Mouse (Mus musculus) left cerebral cortex, adult 9 months (tissue): ENCODE results near the gene Mastl.
A peak's percentile ranks its signal among the peaks of the same experiment; 100 is the strongest.

Source experiments
- DNase-seq, 2 experiments: peaks; one replicate each; pipeline ENCODE4 v3.0.0; 2022; ENCODE audit warnings: low spot score in 2 of 2

Mastl gene

DNA sequence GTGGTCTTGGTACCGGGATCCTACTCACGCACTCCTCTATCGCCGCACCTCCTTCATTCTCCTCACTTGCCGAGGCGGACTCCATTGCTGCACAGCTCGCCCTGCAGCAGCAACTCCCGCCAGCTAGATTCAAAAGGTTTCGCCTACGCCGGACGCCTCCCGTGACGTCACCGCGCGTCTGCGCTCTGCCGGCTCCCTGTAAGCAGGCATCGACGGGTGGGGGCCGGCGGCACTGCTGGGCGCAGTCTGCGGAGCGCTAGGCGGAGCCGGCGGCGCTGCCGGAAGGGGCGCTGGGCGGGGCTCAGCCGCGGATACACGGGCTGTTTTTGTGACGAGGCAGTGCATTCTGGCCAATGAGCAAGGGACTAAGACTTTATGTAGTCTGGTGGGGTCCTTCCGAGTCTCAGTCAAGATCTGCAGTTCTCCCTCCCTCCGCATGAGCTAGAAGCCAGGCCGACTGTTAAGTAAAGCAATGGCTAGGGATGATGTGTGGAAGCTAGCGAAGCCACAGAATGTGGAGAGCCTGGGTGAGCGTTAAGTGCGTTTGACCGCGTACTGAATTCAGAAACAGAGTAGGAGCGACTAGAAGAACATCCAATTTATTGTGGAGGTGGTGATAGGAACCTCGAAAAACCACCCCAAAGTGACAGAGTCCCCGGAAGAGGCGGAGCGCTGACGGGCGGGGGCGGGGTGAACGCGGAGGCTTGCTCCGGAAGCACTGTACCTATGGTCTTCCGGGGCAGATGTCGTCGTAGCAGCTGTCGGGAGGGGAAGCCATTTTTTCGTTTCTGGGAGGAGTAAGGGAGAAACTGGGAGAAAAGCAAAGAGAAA is at the start of gene Mastl, which contains the start of gene Yme1l1:
TSS of gene Mastl (minus strand) at position 248 of the 831 bp plus-strand sequence.
TSS of gene Yme1l1 (plus strand) at position 593 of the 831 bp plus-strand sequence.
- peak; percentile 96 to 98 for DNase-seq

DNA sequence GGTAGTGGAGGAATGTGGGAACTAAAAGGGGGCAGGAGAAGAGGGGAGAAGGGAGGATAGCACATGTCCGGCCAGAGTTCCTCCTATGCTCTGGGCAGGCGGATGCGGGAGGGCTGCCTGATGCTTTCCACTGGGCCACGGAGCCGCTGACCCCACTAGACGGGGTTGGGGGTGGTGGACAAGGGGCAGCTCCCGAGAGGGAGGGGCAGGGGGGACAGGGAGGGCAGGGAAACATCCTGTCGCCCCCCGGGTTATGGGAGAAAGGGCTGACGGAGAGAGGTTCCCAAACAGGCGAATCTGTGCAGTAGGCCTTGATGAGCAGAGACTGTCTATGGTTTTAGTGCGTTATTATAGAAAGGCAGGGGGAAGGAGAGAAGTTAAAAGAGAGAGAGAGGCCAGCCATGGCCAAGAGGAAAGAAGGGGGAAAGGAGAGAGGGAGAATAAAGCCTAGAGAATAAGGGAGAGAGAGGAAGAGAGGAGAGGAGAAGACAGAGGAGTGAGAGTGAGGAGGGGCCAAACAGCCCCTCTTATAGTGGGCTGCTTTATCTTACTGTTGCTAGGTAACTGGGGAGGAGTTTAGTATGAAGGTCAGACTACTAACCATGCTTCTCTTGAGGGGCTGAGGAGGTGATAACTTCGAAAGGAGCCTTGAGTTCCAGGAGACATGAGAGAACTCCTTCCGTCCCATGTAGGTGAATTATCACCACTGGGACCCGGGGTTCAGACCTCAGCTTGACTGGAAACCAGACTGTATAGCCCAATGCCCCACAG is 47.3 kb upstream of the Mastl start:
- DNase-seq, result no peak

DNA sequence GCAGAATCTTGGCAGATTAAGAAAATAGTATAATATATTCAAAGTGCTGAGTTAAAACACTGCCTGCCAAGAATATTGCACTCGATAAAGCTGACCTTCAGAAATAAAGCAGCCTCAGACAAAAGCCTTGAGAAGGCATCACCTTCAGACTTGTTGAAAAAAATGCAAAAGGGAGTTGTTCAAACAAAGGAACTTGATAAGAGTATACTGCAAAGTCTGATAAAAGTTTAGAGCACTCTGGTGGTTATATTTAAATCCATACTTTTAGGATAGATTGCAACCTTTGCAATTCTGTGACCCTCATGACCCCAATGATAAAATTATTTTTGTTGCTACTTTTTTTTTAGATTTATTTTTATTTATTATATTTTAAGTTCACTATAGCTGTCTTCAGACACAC is 45.2 kb upstream of the Mastl start:
- no peak for DNase-seq

DNA sequence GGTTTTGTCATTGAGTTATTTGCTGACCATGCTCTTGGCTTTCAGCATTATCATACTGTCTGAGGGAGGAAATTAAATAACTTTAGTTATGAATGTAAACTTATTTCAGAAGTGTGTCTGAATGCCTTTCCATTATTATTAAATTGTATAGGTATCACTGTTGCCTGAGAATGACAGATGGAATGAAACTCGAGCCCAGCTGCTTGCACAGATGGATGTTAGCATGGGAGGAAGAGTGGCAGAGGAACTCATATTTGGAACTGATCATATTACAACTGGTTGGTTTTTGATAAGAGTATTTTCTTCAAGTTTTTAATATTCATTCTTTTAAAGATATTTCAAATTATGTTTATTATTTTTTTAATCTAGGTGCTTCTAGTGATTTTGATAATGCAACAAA is 38.5 kb upstream of the Mastl start:
- DNase-seq, result no peak

DNA sequence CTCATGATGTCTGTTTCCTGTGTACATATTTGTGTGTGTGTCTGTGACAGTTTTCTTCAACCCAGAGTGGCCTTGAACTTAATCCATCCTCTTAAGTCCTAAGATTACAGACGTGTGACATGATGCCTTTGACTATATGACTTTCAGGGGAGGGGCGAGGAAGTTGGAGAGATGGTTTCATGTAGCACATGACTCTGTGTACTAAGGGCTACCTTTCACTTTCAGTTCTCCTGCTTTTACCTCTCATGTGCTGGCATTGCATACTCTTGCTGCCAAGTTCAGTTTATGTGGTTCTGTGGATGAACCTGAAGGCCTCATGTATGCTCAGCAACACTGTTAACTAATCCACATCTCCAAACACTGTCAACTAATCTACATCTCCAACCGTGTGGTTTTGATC is 16.5 kb upstream of the Mastl start:
- DNase-seq, result no peak

DNA sequence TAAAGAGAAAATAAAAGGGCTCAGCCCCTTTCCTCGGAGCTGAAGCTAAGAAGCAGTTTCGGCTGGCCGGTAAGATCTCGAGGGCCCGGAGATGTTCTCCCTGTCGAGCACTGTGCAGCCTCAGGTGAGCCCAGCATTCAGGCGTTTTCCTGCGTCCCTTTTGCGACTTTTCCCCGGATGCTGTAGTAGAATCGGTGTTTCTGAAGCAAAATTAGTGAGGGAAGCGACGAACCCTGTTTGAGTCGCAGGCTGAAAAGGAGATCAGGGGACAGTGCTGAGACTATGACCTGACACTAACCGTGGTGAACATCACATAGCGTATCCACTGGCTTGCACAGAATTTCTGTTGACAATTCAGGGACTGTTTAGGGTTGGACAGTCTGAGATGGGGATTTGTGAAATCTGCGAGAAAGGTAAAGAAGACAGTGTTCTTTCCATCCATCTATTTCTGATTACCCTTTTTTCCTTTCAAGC is 821 bp upstream of the Mastl start:
- DNase-seq, result no peak

DNA sequence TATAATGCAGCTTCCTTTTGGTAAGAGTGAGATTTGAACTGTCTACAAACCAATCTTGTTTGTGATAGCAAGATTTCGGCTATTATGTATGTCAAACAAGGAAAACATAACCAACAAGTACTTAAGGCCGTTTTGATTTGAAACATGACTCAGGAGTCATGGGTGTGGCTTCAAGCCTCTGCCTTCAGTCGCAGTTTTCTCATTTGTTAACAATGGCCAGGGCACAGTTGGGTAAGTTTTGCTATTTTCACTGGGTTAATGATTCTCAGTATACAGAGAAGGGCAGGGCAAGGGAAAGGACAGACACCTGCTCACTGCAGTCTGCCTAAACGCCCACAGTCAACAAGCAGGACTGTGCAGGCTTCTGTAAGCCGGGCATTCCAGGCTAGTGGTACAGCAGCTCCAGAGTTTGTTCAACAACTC is 614 bp downstream of the Mastl start:
- peak in 1 of 2 experiments; percentile 1 for DNase-seq

DNA sequence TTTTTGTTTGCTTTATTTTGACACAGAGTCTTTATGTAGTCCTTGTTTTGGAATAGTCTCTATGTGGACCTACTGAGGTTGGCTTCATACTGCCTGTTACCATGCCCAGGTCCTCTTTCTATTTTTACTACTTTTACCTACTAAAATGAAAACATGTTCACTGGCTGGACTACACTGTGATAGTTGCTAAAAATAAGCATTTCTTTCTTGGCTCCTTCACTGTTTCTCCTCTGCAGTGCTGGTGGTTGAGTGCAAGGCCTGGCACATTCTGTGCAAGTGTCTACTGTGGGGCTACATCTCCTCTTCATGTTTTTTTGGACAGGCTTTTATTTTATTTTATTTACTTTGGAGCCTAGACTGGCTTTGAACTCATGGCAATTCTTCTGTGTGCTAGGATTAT is 36.3 kb downstream of the Mastl start:
- no peak for DNase-seq

DNA sequence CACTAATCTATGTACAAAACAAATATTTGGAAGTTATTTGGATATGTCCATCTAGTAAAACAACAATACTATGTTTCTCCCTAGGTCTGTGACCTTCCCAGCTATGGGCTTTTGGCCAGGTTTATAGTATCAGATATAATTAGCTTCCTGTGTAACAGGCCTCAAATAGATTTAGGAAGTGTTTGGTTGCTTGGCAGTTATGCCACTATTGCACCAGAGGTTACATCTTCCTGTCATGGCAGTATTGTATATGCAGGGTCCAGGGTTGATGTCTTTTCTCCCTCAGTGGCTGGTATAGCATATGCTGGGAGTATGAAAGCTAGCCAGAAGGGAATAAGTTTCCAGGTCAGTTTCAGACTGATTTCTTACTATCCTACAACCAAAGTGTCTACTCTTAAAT is 53.6 kb downstream of the Mastl start:
- no peak for DNase-seq

DNA sequence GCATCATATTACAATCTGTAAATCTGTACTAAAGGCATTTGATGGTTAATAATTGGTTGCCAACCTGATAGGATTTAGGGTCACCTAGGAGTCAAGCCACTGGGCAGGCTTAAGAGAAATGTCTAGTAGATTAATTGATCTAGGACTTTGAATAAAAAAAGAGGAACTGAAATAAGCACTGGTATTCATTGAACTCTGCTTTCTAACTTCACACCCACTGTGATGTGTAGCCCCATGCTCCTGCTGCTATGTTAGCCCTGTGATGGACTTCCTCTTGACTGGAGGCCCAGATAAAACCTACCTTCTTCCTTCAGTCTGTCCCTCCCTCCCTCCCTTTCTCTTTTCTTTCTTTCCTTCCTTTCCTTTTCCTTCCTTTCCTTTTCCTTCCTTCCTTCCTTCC is 58.8 kb downstream of the Mastl start:
- DNase-seq, result no peak

DNA sequence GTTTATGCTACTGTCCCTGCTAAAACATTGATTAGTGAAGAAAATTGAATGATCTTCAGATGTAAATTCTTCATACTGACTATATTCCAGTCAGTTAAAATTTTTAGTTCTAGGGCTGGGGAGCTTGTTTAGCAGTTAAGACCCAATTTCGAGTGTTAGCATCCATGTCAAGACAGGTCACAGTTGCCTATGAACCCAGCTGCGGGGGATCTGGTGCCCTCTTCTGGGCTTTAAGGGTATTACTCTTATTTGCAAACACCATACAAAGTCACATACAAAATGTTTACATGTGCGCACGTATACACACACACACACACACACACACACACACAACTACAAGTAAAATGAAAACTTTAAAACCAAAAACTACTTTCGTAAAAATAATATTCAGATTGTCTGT is 63.6 kb downstream of the Mastl start:
- no peak for DNase-seq

DNA sequence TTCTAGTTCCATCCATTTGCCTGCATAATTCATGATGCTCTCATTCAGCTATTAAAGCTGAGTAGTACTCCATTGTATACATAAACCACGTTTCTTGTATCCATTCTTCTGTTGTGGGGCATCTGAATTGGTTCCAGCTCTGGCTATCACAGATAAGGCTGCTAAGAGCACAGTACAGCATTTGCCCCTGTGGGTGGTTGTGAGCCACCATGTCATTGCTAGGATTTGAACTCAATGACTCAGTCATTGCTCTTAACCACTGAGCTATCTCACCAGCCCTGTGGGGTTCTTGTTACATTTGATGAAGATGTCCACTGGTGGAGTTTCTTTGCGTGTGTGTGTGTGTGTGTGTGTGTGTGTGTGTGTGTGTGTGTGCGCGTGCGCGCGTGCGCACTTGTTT is 71.3 kb downstream of the Mastl start:
- no peak for DNase-seq

DNA sequence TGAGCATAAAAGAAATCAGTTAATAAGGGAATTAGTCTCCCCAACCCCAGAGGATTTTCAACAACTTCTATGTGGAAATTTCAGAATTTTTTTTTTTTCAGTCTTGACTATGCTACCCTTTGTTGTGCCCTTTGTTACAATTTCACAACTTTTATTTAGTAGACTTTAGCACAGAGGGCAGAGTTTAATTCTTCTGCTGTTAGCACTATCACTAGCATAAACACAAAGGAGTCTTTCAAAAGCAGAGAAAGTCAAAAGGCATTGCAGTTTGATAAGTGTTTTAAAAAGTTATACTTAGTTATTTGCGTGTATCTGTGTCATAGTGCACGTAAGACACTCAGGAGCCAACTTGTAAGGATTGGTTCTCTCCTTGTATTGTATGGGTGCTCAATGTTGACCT is 77.2 kb downstream of the Mastl start:
- DNase-seq, result no peak

DNA sequence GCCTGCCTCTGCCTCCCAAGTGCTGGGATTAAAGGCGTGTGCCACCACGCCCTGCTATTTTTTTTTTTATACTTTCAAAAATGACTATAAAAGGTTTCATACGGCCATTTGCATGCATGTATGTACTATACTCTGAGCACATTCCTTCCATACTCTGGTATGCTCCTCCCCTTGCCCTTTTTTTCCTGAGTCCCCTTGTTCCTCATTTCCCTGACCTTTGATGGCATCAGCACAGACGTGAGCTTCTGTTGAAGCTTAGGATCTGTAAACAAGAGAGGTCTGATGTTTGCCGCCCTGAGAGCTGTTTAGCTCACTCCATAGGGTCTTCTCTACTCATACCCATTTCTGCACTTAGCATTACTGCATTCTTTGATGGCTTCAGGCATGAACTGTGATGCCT is 78.1 kb downstream of the Mastl start:
- DNase-seq, result no peak

DNA sequence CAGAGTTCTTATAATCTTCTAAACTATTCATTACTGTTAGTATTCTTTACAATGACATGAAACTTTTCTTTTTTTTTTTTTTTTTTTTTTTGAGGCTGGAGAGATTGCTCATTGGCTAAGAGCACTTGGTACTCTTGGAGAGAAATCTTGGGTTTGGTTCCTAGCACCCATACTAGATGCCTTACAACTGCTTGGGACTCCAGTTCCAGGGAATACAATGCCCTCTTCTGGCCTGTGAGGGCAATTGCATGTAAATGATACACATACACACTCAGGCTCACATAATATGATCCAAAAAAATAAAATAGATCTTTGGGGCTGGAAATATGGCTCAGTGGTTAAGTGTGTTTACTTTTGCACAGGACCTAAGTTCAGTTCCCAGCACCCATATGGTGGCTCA is 79.0 kb downstream of the Mastl start:
- no peak for DNase-seq

DNA sequence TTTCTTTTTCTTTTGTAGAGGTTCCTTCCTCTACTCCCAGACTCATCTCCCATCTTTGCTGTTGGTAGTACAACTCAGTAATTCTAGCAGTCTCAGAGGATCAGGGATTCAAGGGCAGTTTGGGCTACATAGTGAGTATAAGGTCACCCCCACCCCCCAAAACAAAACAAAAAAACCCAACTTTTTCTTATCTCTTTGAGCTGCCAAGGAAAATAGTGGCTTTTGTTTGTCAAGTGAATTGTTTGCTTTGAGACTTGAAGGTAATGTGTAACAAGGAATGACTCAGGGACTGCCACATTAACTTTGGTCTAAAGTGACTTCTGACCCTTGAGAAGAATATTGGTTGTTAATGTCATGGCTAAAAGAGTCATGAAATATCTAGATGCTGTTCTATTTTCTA is 80.0 kb downstream of the Mastl start:
- DNase-seq, result no peak

DNA sequence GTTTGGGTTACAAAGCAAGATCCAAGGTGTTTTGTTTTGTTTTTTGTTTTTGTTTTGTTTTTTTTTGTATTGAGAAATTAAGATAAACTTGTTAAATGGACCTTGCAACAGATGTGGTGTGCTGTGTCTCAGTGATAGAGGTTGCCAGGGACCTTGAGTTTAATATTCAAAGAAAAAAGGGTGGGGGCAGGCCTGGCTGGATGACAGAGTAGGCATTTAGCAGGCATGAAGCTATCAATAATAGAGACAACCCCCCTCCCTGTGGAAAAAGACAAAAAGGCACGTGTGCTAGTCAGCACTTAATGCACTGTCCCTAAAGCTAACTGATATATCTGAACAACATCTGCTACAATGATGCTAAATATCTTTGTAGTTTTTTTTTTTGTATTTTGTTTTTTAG is 84.4 kb downstream of the Mastl start:
- no peak for DNase-seq

DNA sequence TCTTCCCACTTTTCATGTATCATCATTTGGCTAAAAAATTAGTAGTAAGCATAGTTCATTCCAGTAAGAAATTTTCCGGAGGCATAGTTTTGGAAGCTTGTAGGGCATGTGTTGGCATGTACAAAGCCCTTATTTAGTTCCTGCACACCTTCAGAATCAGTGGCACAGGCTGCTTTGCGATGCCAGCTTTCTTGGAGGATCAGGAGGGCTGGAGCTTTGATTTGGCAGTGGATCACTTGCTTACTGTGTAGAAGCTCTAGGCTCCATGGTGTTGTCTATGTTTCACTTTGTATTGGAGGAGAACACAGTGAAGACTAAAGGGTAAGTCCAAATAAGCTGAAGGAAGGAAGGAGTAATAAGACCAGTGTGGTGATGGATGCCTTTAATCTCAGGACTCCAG is 85.3 kb downstream of the Mastl start:
- peak in 1 of 2 experiments; percentile 3 for DNase-seq

DNA sequence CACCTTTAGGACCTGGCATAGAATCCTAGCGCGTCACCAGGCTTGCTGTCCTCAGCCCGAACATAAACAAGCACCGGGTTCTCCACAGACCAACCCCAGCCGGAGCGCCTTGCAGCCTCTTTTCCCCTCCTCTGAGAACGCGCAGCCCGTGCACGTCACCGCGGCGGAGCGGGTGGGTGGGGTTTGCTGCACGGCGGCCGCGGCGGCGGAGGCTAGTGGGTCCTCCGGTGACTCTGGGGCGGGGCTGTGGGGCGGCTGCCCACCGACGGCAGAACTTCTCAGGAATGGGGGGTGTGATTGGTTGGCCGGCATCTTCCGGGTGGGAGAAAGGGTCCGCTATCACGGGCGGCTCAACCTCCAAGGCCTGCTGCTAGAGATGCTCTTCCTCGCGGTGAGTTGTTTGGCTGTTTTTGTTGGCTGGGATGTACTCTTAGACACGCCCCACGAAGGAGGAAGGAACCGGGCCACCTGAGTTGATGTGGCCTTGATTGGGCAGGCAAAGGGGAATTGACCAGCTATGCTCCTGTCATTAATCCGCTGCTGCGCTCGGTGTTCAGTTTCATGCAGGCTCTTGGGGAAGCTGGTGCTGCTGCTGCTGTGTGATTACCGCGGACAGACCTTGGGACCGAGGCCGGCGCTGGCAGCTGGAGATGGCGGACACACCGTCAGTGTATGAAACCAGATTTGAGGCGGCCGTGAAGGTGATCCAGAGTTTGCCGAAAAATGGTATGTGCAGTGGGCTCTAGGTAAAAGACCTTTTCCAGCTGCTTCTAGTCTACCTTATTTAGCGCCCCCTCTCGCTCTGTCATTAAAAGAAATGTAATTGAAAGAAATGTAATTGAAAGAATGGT is 86.7 kb downstream of the Mastl start:
- DNase-seq, result peak; percentile 85 to 95

DNA sequence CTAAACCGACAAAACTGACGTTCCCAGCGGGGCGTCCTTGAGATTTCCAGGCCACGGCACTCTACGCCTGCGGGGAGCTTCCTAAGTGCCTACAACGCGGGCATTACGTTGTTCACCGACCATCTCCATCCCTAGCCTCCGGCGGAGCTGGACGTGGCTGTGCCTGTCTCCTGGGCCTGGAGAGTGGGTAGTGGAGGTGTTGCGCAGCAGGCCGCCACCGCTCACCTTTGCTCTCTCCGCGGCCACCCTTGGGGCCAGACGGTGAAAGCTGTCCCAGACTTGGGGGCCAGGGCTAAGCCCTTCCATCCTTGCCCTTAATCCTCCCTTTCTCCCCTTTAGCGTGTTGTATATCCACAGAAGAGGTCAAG is 87.5 kb downstream of the Mastl start:
- DNase-seq, result no peak

DNA sequence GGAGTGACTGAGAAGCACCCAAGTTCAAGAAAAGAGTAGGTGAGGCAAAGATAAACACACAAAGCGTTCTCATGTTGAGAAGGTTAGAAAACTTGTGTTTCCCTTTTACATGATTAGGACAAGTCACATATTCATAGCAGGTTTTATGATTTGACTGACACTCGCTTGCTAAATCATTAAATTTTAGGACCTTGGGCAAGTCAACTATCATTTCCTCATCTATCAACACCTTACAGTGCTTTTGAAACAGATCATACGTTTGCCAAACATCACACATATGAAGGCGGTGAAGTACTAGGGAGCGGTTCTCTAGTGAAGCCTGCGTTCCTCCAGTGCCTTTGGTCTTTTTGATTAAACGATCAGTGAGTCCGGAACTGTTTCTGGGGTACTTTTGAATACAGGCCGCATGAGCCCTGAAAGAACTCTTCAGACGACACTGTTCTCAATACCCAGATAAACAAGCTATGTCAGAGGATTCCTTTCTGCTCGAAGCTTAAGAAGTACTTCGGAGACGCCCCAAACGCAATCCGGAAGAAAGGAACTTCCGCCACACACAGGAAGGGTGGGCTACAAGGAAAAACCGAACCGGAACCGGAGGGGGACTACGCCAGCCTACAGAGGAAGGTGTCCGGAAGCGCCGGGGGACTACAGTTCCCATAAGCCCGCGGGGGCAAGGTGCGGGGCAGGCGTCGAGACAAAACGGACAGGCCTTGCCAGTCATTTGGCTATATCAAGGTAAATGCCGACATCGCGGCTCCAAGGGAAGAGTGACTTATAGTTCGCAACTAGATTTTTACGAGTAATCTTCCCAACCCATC is 88.1 kb downstream of the Mastl start, which contains the start of gene Acbd5:
TSS of gene Acbd5 (plus strand) at position 616 of the 818 bp plus-strand sequence.
- DNase-seq, result peak; percentile 89 to 97
